In genomic region chr9:90162926-90163748, GRCm38 (mm10) we compare ENCODE assay signal across 8 mouse cellular contexts. TPM values are rescaled to one million over a fixed set of nuclear protein-coding genes. Genes with fewer than 3 reads are reported as not detected.
DNase-seq lines count a peak whose midpoint lies in the region; ATAC-seq and TF ChIP-seq lines count a peak whose summit lies in the region.

Adamts7 (plus strand) TSS chr9:90163069.

- no peaks in the 10 kb centered on the region for H3K4me1 ChIP-seq in intestine, postnatal 0 days (replicated peaks; ENCODE audit: control insufficient read depth, insufficient read depth, low read length)
- peaks cover 17% of the 10 kb centered on the region; the same call in 1 of the 2 replicates for H3K4me1 ChIP-seq in liver, embryonic 13.5 days (replicated peaks)

- H3K27me3 ChIP-seq in intestine, postnatal 0 days (replicated peaks; ENCODE audit: control insufficient read depth, insufficient read depth, low read length): peaks cover 25% of the 10 kb centered on the region
- H3K27me3 ChIP-seq in liver, embryonic 13.5 days: peaks cover 52% of the 10 kb centered on the region

- H3K27ac ChIP-seq in layer of hippocampus, adult 2 months: no peak within 1 kb of the TSS
- 0 out of 2 replicates have a peak within 1 kb of the TSS, but pooled peaks have one; percentile 21 for H3K27ac ChIP-seq in intestine, postnatal 0 days (ENCODE audit: low read depth, low read length)
- H3K27ac ChIP-seq in liver, embryonic 13.5 days: no peak within 1 kb of the TSS

- DNase-seq in layer of hippocampus, adult 2 months (ENCODE audit: low spot score in 2 of 2): no peak
- DNase-seq in layer of hippocampus, adult 9-11 months: no peak
- DNase-seq in cerebellum, postnatal 36 days: peak; percentile 27 to 30
- no peak for DNase-seq in liver, embryonic 13.5 days
- DNase-seq in naive thymus-derived CD4-positive, alpha-beta T cell, adult 2 months (ENCODE audit: low read depth): peak; percentile 4
- DNase-seq in thymus, postnatal 0 days (ENCODE audit: low spot score): peak; percentile 10

- H3K9ac ChIP-seq in intestine, postnatal 0 days (ENCODE audit: low read depth, low read length): peak within 1 kb of the TSS; percentile 61
- H3K9ac ChIP-seq in liver, embryonic 13.5 days: peak within 1 kb of the TSS; percentile 8; the same call in 1 of the 2 replicates

- H3K36me3 ChIP-seq in intestine, postnatal 0 days (ENCODE audit: control insufficient read depth, insufficient read depth): no peaks in the 10 kb centered on the region
- H3K36me3 ChIP-seq in liver, embryonic 13.5 days: no peaks in the 10 kb centered on the region

- peak within 1 kb of the TSS; percentile 70 for H3K4me3 ChIP-seq in layer of hippocampus, adult 2 months
- H3K4me3 ChIP-seq in intestine, postnatal 0 days (ENCODE audit: low read depth, low read length): peak within 1 kb of the TSS; percentile 65
- peak within 1 kb of the TSS; percentile 61 for H3K4me3 ChIP-seq in liver, embryonic 13.5 days (replicated peaks)

- WGBS in intestine, postnatal 0 days: under 1% methylated on average over 51 of the region's 60 CpGs
- WGBS in liver, embryonic 13.5 days (ENCODE audit: insufficient replicate concordance): under 1% methylated on average over 57 of the region's 60 CpGs

- ATAC-seq in granulocyte monocyte progenitor cell, adult 5-6 weeks (replicated peaks; ENCODE audit: poor library complexity, severe bottlenecking): peak; percentile 47
- ATAC-seq in intestine, postnatal 0 days: peak; percentile 59
- peak; percentile 37 for ATAC-seq in liver, embryonic 13.5 days (ENCODE audit: low read depth)

- TF ChIP-seq CTCF in layer of hippocampus, adult 2 months (conservative IDR thresholded peaks at IDR 0.05): no peak
- no peak for TF ChIP-seq CTCF in intestine, postnatal 0 days (IDR thresholded peaks at IDR 0.05; ENCODE audit: low read depth)

- H3K4me2 ChIP-seq in intestine, postnatal 0 days (replicated peaks; ENCODE audit: low read depth): peak within 1 kb of the TSS; percentile 99
- H3K4me2 ChIP-seq in liver, embryonic 13.5 days: peak within 1 kb of the TSS; percentile 80

- H3K9me3 ChIP-seq in intestine, postnatal 0 days (ENCODE audit: control insufficient read depth): no peaks in the 10 kb centered on the region
- H3K9me3 ChIP-seq in liver, embryonic 13.5 days (replicated peaks): no peaks in the 10 kb centered on the region

RNA-seq across cellular contexts. Expression of gene Adamts7, which starts in this region (rescaled TPM):
- total RNA-seq in layer of hippocampus, adult 2 months (2021): under 1 TPM; 0.59 to 0.97 TPM
- total RNA-seq in granulocyte monocyte progenitor cell, adult 5-6 weeks (2014; fragmentation: Nextera tagmentation): 2.4 TPM in 1 of 2 replicates, not detected in the other
- total RNA-seq in granulocyte monocyte progenitor cell, adult 5-6 weeks (2017): 0.21 TPM in 1 of 2 replicates, not detected in the other
- polyA plus RNA-seq in intestine, postnatal 0 days (2015; fragmentation: Nextera tagmentation; extraction: Ambion mirVana): 2.5 TPM in 2 replicates
- 0.71 and 1.4 TPM in 2 replicates for polyA plus RNA-seq in liver, embryonic 13.5 days (2015; fragmentation: Nextera tagmentation; extraction: Ambion mirVana)
- 0.35 and 0.40 TPM in 2 replicates for polyA plus RNA-seq in thymus, postnatal 0 days (2015; fragmentation: Nextera tagmentation; extraction: Ambion mirVana)

Comparison
In these comparisons a context has a peak if more than half of its experiments do, and no peak if none do; other contexts are left out.
1. Peak in DNase-seq in thymus, postnatal 0 days; RNA of the gene not detected or under 1 TPM.
2. DNase-seq: peak in cerebellum, postnatal 36 days (2 of 2) and naive thymus-derived CD4-positive, alpha-beta T cell, adult 2 months (single experiment); none in layer of hippocampus, adult 2 months (0 of 2), layer of hippocampus, adult 9-11 months (single experiment) and liver, embryonic 13.5 days (single experiment).
3. Peak in every context shown above with its lines, with median percentiles within 50 percentile points of each other: H3K4me3 ChIP-seq and ATAC-seq.